13 mouse cellular contexts compared by ENCODE assay signal in genomic region chr4:128886571-128886970, GRCm38 (mm10). TPM values are rescaled to one million over a fixed set of nuclear protein-coding genes. Genes with fewer than 3 reads are reported as not detected.
A peak's percentile ranks its signal among the peaks of the same experiment; 100 is the strongest.
DNase-seq lines count a peak whose midpoint lies in the region; ATAC-seq lines count a peak whose summit lies in the region.
"Had no signal": no experiment of that assay in that cellular context is flagged by ENCODE, and none has a peak within 500 bp of the region (broad histone marks: within the 10 kb centered on the region; RNA-seq: fewer than 3 reads in every experiment).

No protein-coding gene starts in this region.

- WGBS in hindbrain, embryonic 10.5 days: 40% methylated on average over 5 of the region's 5 CpGs
- WGBS in midbrain, embryonic 15.5 days: 42% methylated on average over 5 of the region's 5 CpGs
- WGBS in liver, embryonic 11.5 days: 54% methylated on average over 5 of the region's 5 CpGs

- peak overlapping the region; percentile 23; the same call in 1 of the 2 replicates for H3K4me3 ChIP-seq in hindbrain, embryonic 10.5 days
- no peak overlapping the region; the same call in 1 of the 2 replicates for H3K4me3 ChIP-seq in midbrain, embryonic 15.5 days
- H3K4me3 ChIP-seq in liver, embryonic 11.5 days (ENCODE audit: low read depth, low read length): no peak overlapping the region
- H3K4me3 ChIP-seq: limb, embryonic 12.5 days; lung, embryonic 15.5 days had no signal

- peaks cover 87% of the 10 kb centered on the region for H3K4me1 ChIP-seq in hindbrain, embryonic 10.5 days (replicated peaks)
- peaks cover 44% of the 10 kb centered on the region for H3K4me1 ChIP-seq in midbrain, embryonic 15.5 days
- H3K4me1 ChIP-seq in liver, embryonic 11.5 days (replicated peaks; ENCODE audit: control insufficient read depth, insufficient read depth, low read length): peaks cover 10% of the 10 kb centered on the region

- peak overlapping the region; percentile 14; the same call in 1 of the 2 replicates for H3K9ac ChIP-seq in midbrain, embryonic 15.5 days
- no peak overlapping the region for H3K9ac ChIP-seq in liver, embryonic 11.5 days (ENCODE audit: low read depth, low read length)
- H3K9ac ChIP-seq: limb, embryonic 12.5 days; lung, embryonic 15.5 days had no signal

- H3K36me3 ChIP-seq in hindbrain, embryonic 10.5 days: peaks cover 7% of the 10 kb centered on the region
- H3K36me3 ChIP-seq in midbrain, embryonic 15.5 days (replicated peaks): no peaks in the 10 kb centered on the region
- H3K36me3 ChIP-seq in liver, embryonic 11.5 days (ENCODE audit: control insufficient read depth, insufficient read depth, low read length): no peaks in the 10 kb centered on the region
- H3K36me3 ChIP-seq: lung, embryonic 15.5 days had no signal

- DNase-seq in cerebellum, adult 11-12 months: peak; percentile 85
- DNase-seq in cerebellum, adult 9-11 months: peak; percentile 88
- DNase-seq in hindbrain, embryonic 10.5 days (ENCODE audit: low spot score): no peak
- DNase-seq in liver, embryonic 11.5 days (ENCODE audit: low spot score): no peak
- DNase-seq in left cerebral cortex, postnatal 25 days (ENCODE audit: low spot score in 2 of 2): no peak
- DNase-seq in heart, postnatal 36 days: no peak
- no peak for DNase-seq in adrenal gland, adult 2 months
- DNase-seq: gastrocnemius, postnatal 10 days; right cerebral cortex, postnatal 14 days had no signal

- ATAC-seq in midbrain, embryonic 15.5 days (replicated peaks): no peak
- ATAC-seq in liver, embryonic 11.5 days (replicated peaks; ENCODE audit: low FRiP score): no peak

- peaks cover 35% of the 10 kb centered on the region for H3K27me3 ChIP-seq in hindbrain, embryonic 10.5 days (ENCODE audit: insufficient read depth, poor library complexity, severe bottlenecking)
- no peaks in the 10 kb centered on the region for H3K27me3 ChIP-seq in midbrain, embryonic 15.5 days (replicated peaks)
- H3K27me3 ChIP-seq in liver, embryonic 11.5 days (replicated peaks; ENCODE audit: control insufficient read depth, insufficient read depth, low read length): peaks cover 45% of the 10 kb centered on the region
- H3K27me3 ChIP-seq: CH12.LX; limb, embryonic 12.5 days had no signal

- intact Hi-C loops in left cerebral cortex, postnatal 25 days (cut with DNase I): no loop called here
- intact Hi-C loops in heart, postnatal 36 days (cut with DNase I): no loop called here

- H3K9me3 ChIP-seq in hindbrain, embryonic 10.5 days: no peaks in the 10 kb centered on the region
- H3K9me3 ChIP-seq in midbrain, embryonic 15.5 days: no peaks in the 10 kb centered on the region
- no peaks in the 10 kb centered on the region for H3K9me3 ChIP-seq in liver, embryonic 11.5 days (ENCODE audit: control insufficient read depth, low read length)
- H3K9me3 ChIP-seq: limb, embryonic 12.5 days; lung, embryonic 15.5 days had no signal

- peak overlapping the region; percentile 72 for H3K27ac ChIP-seq in hindbrain, embryonic 10.5 days
- H3K27ac ChIP-seq in midbrain, embryonic 15.5 days: no peak overlapping the region
- no peak overlapping the region for H3K27ac ChIP-seq in liver, embryonic 11.5 days (ENCODE audit: low read depth, low read length)
- H3K27ac ChIP-seq: limb, embryonic 12.5 days; lung, embryonic 15.5 days had no signal

- H3K4me2 ChIP-seq in midbrain, embryonic 15.5 days: peak overlapping the region; percentile 2; the same call in 1 of the 2 replicates
- no peak overlapping the region for H3K4me2 ChIP-seq in liver, embryonic 11.5 days
- H3K4me2 ChIP-seq: limb, embryonic 12.5 days; lung, embryonic 15.5 days had no signal

RNA-seq across cellular contexts. Expression of gene Trim62, which starts 3.2 kb away (rescaled TPM):
- 12.1 and 14.5 TPM in 2 replicates for polyA plus RNA-seq in hindbrain, embryonic 10.5 days (2016; fragmentation: Nextera tagmentation; extraction: Ambion mirVana)
- 21.3 and 21.5 TPM in 2 replicates for polyA plus RNA-seq in midbrain, embryonic 15.5 days (2015; fragmentation: Nextera tagmentation; extraction: Ambion mirVana)
- 3.0 and 4.3 TPM in 2 replicates for polyA plus RNA-seq in liver, embryonic 11.5 days (2014; fragmentation: Nextera tagmentation; extraction: Ambion mirVana)
- total RNA-seq in left cerebral cortex, postnatal 25 days (2021): 10 to 100 TPM; 17.2 to 20.4 TPM
- total RNA-seq in heart, postnatal 36 days (2021): 1 to 10 TPM; 1.5 to 2.1 TPM
- total RNA-seq in adrenal gland, adult 2 months (2021): 10 to 100 TPM in 1 of 2 experiments, 1 to 10 TPM in 1; 8.4 to 12.5 TPM
- polyA plus RNA-seq in adrenal gland, adult 2 months (2012; rRNA removed): 26.5 and 32.3 TPM in 2 replicates

Comparison
In these comparisons a context has a peak if more than half of its experiments do, and no peak if none do; other contexts are left out.
1. DNase-seq: peak in cerebellum, adult 11-12 months (single experiment) and cerebellum, adult 9-11 months (single experiment); none in hindbrain, embryonic 10.5 days (single experiment), liver, embryonic 11.5 days (single experiment), left cerebral cortex, postnatal 25 days (0 of 2), heart, postnatal 36 days (0 of 2) and adrenal gland, adult 2 months (single experiment).